Mouse (Mus musculus) left cerebral cortex, adult 2 months (tissue): Measurements from ENCODE around the gene Ipmk. TPM values are rescaled to one million over a fixed set of nuclear protein-coding genes. Genes with fewer than 3 reads are reported as not detected.

Experiments
- DNase-seq, 2 experiments: peaks; one replicate each; pipeline ENCODE4 v3.0.0; 2021 to 2022; ENCODE audit warnings: low spot score in 2 of 2, mixed read lengths in 1 of 2; ENCODE audit errors: extremely low spot score in 1 of 2
- H3K27ac ChIP-seq: fragments of 200-600 bp; 2 replicates; pipeline ENCODE4 v1.8.1; 2022
- H3K4me3 ChIP-seq: fragments of 200-600 bp; 2 replicates; pipeline ENCODE4 v1.8.1; 2022
- CTCF ChIP-seq: fragments of 200-600 bp; IDR thresholded peaks from 2 replicates; pipeline ENCODE4 v1.8.1; 2022; ENCODE audit warnings: antibody characterized with exemption, mild to moderate bottlenecking, moderate library complexity
- intact Hi-C: fragments of 180-260 bp; cut with DNase I; formaldehyde crosslinking; loops from one replicate; pipeline ENCODE4 v1.15.1; 2025
- total RNA-seq, 2 experiments: library from RNA; stranded (reverse); gene quantifications; 2 replicates each; pipeline ENCODE4 v1.2.3; 2021

Ipmk gene
- total RNA-seq, 2 experiments from 2014 or later, result 30.5 to 36.7 TPM

GRCm38 (mm10) chr10:71353850-71354249, 6.3 kb downstream of the Ipmk start:
- DNase-seq, result no peak
- no peak for TF ChIP-seq CTCF
- Histone ChIP-seq H3K4me3 (no peak overlapping the region), H3K27ac (no peak overlapping the region)
- intact Hi-C loops, result no loop called here

DNA sequence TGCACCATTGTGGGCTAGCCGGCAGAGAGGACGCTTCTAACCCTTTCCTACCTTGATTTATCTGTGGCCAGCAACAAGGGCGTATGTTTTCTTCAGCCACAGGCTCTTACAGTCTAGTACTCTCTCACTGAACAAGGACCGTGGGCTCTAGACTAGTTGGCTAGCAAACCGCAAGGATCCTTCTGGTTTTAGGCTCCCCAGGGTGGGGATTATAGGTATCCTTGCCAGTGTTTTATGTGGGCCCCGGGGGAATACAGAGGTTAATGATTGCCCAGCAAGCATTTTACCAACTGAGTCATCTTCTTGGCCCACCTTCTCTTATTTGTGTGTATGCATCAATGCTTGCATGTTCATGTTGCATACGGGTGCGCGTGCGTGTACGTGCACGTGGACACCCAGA, 7.4 kb downstream of the Ipmk start:
- DNase-seq, result no peak
- Histone ChIP-seq H3K4me3 (no peak overlapping the region), H3K27ac (no peak overlapping the region)
- TF ChIP-seq CTCF, result no peak
- intact Hi-C loops, result no loop called here

DNA sequence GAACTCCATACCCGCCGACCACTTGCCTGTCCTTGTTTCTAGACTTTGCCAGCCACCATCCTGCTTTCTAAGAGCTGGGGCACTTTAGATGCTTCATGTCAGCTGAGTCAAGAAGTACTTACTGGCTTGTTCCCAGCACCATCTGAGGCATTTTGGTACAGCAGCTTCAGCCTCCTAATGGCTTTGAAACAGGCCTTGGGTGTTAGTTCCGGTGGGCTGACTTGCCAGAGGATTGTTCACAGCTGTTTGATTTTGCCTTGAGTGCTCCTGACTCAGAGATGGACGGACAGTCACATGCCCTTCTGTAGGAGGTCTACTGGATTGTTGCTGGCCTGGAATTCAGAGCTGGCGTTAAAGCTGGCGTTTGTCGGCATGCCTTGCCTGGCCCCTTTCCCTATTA, 13.5 kb downstream of the Ipmk start:
- no peak overlapping the region for H3K4me3 ChIP-seq
- TF ChIP-seq CTCF, result no peak
- intact Hi-C loops, result no loop called here
- H3K27ac ChIP-seq, result no peak overlapping the region
- no peak for DNase-seq

- no peak for DNase-seq
- H3K4me3 ChIP-seq, result peak overlapping the region; percentile 15; the same call in 1 of the 2 replicates
- no peak for TF ChIP-seq CTCF
- intact Hi-C loops, result no loop called here
- H3K27ac ChIP-seq, result no peak overlapping the region
Measured at GRCm38 (mm10) chr10:71361836-71362562, 14.4 kb downstream of the Ipmk start.

DNA sequence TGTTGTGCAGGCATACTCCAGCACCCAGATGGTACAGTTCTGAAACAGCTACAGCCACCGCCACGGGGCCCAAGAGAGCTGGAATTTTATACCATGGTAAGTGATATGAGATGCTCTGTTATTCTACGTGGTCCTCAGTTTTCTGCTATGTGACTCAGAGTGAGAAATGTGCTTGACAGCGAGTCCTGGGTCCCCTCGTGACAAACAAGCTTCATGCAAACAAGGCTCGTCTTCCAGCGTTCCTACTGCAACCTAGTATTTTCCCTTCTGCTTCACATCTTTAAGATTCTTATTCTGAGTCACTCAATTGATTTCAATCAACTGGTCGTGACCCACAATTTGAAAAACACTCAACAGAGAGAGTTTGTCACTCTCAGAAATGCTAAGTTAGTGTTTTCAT, 15.9 kb downstream of the Ipmk start:
- H3K4me3 ChIP-seq, result no peak overlapping the region
- H3K27ac ChIP-seq, result no peak overlapping the region
- intact Hi-C loops, result no loop called here
- no peak for TF ChIP-seq CTCF
- no peak for DNase-seq

DNA sequence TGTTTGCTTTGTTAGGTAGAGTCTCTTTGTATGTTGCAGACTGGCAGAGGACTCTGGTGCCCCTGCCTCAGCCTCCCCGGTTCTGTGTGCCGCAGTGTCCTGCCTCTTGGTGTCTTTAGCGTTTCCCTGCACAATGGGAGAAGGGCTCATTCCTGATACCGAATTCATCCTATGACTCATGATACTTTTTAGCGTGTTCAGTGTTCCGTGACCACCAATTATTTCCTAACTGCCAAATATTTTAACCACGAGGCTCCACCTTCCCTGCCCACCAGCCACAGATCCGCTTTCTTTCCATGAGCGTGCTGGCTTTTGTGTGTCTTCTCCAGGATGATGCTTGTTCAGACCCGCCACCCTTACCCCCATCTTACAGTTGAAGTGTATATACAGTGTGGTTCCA, 16.3 kb downstream of the Ipmk start:
- DNase-seq, result no peak
- no peak overlapping the region for H3K4me3 ChIP-seq
- intact Hi-C loops, result no loop called here
- no peak overlapping the region for H3K27ac ChIP-seq
- no peak for TF ChIP-seq CTCF

- intact Hi-C loops, result no loop called here
- DNase-seq, result no peak
- no peak for TF ChIP-seq CTCF
- H3K4me3 ChIP-seq, result no peak overlapping the region
- no peak overlapping the region for H3K27ac ChIP-seq
Measured at GRCm38 (mm10) chr10:71368128-71368940, 20.8 kb downstream of the Ipmk start.

DNA sequence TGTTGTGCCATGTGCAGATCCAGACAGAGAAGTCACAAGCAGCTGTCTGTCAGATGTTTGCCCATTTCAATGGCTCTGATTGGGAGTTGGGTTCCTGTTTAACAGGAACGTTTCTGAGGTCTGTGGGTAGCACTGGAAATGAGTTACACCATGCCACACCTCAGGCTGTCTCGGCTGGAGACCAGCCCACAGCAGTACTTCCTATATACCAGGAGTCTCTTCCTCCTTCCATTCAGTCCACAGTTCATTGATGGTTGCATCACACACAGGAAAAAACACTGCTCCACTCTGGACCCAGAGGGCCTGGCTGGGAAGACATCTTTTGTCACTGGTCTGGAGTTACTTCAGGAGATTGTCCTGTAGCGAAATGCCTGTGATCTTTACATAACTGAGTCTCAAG, 21.9 kb downstream of the Ipmk start:
- no peak overlapping the region for H3K4me3 ChIP-seq
- intact Hi-C loops, result no loop called here

GRCm38 (mm10) chr10:71371881-71372280, 24.3 kb downstream of the Ipmk start:
- Histone ChIP-seq H3K27ac (no peak overlapping the region; the same call in 1 of the 2 replicates), H3K4me3 (no peak overlapping the region)
- TF ChIP-seq CTCF, result no peak
- intact Hi-C loops, result loop anchor here (2.0 kb wide), 1 partner anchor 21 kb away; no protein-coding TSS in a partner anchor
- DNase-seq, result peak in 1 of 2 experiments; percentile 42

More for the DNA sequence above, 21.9 kb downstream of the Ipmk start:
- H3K27ac ChIP-seq, result no peak overlapping the region
- TF ChIP-seq CTCF, result no peak
- DNase-seq, result no peak

DNA sequence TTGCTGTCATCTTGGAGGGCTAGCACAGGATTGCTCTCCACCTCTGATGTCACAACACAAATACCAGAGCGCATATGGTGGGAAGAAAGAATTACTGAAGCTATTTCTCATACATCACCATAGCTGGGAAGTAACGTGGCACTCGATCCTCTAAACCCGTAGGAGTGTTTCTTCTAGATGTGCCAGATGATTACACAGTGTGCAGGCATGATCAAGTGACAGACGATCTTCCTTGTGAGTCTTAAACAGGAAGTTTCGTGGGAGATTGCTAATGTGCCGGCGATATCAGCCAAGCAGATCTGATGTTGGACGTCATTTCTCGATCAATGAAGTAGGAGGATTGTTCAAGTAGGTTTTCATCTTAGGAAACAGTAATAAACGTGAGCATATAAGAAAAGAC, 26.1 kb downstream of the Ipmk start:
- TF ChIP-seq CTCF, result no peak
- Histone ChIP-seq H3K27ac (no peak overlapping the region), H3K4me3 (no peak overlapping the region)
- intact Hi-C loops, result loop anchor here (2.0 kb wide), 1 partner anchor 23 kb away; no protein-coding TSS in a partner anchor
- DNase-seq, result no peak

DNA sequence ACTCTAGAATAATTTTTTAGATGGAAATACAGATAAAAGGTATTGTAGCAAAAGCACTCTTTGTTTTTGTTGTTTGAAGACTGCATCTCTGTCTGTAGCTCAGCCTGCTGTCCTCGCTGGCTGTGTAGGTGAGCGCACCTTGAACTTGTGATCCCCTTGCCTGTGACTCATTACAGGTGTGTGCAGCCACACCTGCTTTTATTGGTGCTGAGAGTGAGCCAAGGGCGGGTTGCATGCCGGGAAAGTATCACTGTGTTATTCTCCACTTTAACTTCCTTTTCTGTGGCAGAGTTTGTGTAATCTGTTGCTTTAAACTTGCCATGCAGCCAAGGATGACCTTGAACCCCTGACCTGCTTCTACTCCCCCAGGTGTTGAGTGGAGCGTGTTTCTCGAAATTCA, 28.5 kb downstream of the Ipmk start:
- Histone ChIP-seq H3K4me3 (no peak overlapping the region), H3K27ac (no peak overlapping the region)
- intact Hi-C loops, result no loop called here
- TF ChIP-seq CTCF, result no peak
- no peak for DNase-seq

DNA sequence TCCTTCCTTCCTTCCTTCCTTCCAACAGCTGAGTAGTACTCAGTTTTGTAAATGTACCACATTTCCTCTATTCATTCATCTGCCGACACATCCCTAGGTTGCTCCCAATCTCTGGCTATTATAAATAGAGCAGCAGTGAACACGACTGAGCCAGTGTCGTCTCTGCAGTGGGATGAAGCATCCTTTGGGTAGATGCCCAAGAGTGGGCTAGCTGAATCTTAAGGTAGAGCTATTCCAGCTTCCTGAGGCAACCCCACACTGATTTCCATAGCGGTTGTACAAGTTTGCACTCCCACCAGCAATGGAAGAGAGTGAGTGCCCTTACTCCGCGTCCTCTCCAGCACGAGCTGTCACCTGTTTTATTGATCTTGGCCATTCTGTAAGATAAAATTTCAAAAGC, 32.8 kb downstream of the Ipmk start:
- intact Hi-C loops, result no loop called here
- Histone ChIP-seq H3K27ac (no peak overlapping the region), H3K4me3 (no peak overlapping the region)
- no peak for TF ChIP-seq CTCF
- peak in 1 of 2 experiments; percentile 54 for DNase-seq
